Mouse (Mus musculus): Measurements from ENCODE around the gene Aebp1. TPM values are rescaled to one million over a fixed set of nuclear protein-coding genes. Genes with fewer than 3 reads are reported as not detected.

The Aebp1 gene
- polyA plus RNA-seq, 1 experiment from 2014 or later: 7.0 TPM

DNA sequence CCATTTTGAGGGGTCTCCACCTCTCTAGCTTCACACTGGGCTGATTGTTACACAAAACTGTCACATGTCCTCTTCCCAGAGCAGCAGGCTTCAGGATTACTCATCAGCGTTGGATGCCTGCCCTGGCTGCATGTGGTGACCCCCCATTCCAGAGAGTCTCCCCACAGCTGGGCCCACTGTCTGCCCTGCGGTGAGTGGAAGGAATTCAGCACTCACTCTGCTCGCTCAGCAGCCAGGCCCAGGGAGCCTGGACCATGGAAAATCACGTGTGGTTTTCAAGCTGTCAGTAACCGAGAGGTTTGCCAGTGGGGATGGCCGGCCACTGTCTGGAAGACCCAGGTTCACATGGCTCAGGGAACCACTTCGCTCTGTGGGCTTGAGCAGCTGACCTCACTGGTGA lies 5.8 kb upstream of the Aebp1 start:
- Histone ChIP-seq H3K4me2 (no peak overlapping the region), H3K9ac (no peak overlapping the region), H3K27ac (replicated peaks) (no peak overlapping the region), H3K9me3 (replicated peaks) (no peaks in the 10 kb centered on the region), H3K4me1 (replicated peaks) (no peaks in the 10 kb centered on the region), H3K27me3 (peaks cover 14% of the 10 kb centered on the region), H3K4me3 (replicated peaks) (no peak overlapping the region), H3K36me3 (replicated peaks) (no peaks in the 10 kb centered on the region)
- 47% methylated on average over 7 of the region's 7 CpGs for WGBS (ENCODE audit: insufficient replicate concordance)
- ATAC-seq (ENCODE audit: insufficient read depth): no peak

DNA sequence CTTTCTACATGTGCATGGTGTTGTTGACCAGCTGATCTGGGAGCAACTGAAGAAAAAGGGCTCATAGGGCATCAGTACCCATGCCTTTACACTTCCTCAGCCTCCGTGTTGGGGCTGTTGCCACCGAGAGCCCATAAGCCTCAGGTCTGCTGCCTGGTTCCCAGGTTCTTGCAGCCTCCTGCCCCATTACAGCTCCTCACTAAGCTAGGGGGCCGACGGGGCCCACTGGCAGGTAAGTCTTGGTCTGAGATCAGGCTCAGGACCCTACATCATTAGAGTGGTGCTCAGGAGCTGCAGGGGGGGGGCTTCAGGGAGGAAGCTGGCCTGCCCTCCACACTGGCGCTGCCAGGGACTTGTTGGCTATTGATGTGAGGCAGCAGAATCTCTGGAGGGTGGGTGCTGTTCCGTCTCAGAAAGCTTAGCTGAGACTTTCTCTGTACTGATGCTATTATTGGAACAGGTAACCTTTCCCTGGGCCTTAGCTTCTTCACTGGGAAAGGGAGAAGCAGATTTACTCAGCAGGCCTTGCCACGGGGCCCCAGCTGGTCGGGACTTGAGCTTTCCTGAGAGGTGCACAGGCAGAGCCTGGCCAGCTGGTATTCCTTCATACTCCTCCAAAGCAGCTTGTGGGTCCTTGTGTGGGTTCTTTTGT lies 5.1 kb upstream of the Aebp1 start:
- H3K4me2 ChIP-seq: no peak overlapping the region
- peaks cover 21% of the 10 kb centered on the region for H3K27me3 ChIP-seq
- WGBS (ENCODE audit: insufficient replicate concordance): 65% methylated on average over 8 of the region's 8 CpGs
- H3K27ac ChIP-seq (replicated peaks): no peak overlapping the region
- ATAC-seq (ENCODE audit: insufficient read depth): no peak
- peaks cover 6% of the 10 kb centered on the region; the same call in 1 of the 2 replicates for H3K4me1 ChIP-seq (replicated peaks)
- H3K9me3 ChIP-seq (replicated peaks): no peaks in the 10 kb centered on the region
- H3K36me3 ChIP-seq (replicated peaks): no peaks in the 10 kb centered on the region
- H3K4me3 ChIP-seq (replicated peaks): no peak overlapping the region
- no peak overlapping the region for H3K9ac ChIP-seq

DNA sequence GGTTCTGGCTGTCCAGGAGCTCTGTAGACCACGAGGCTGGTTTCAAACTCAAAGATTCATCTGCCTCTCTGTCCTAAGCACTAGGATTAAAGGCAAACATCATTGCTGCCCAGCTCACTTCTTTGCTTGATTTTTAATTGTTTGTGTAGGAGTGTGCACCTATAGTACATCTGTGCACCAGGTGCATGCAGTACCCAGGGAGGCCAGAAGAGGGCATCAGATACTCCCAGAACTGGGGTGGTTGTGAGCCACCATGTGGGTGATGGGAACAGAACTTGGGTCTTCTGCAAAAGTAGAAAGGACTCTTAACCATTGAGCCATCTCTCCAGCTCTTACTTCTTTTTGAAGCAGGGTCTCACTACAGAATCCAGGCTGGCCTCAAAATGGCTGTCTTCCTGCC lies 3.0 kb upstream of the Aebp1 start:
- no peak overlapping the region for H3K4me3 ChIP-seq (replicated peaks)
- H3K27me3 ChIP-seq: peaks cover 42% of the 10 kb centered on the region
- 66% methylated on average over 1 of the region's 1 CpGs for WGBS (ENCODE audit: insufficient replicate concordance)
- no peak overlapping the region for H3K9ac ChIP-seq
- H3K4me1 ChIP-seq (replicated peaks): peaks cover 7% of the 10 kb centered on the region; the same call in 1 of the 2 replicates
- ATAC-seq (ENCODE audit: insufficient read depth): no peak
- no peak overlapping the region for H3K27ac ChIP-seq (replicated peaks)
- H3K36me3 ChIP-seq (replicated peaks): no peaks in the 10 kb centered on the region
- H3K4me2 ChIP-seq: no peak overlapping the region
- H3K9me3 ChIP-seq (replicated peaks): no peaks in the 10 kb centered on the region

DNA sequence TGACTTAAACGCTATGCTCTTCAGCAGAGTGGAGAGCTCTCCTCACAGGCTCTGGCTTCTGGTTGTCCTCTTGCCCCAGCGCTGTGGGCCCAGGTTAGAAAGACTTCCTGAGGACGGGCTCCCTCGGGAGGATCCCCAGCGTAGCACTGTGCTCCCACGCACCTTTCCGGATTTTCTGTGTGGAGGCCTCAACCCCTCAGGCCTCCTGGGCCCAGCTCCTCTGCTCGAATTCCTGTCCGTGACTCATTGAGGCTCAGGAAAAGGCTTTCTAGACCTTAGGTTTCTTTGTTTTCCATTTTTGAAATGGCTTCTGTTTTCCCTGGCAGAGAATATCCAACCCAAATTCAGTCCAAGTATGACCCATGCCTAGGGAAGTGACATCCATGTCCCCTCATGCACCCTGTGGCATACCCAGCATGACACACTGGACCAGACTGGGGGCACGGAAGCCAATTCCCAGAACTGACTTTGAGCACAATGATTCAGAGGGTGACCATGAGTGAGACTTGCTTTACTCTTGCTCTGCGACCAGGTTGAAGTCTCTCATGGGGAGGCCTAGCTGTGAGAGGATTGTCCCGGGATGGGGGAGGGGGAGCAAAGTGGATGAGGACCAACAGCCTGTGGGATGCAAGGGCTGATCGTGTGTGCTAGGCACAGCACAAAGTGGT lies 1.7 kb upstream of the Aebp1 start:
- no peak for ATAC-seq (ENCODE audit: insufficient read depth)
- Histone ChIP-seq H3K27ac (replicated peaks) (no peak overlapping the region), H3K4me2 (no peak overlapping the region), H3K4me3 (replicated peaks) (no peak overlapping the region), H3K9me3 (replicated peaks) (no peaks in the 10 kb centered on the region), H3K4me1 (replicated peaks) (peaks cover 7% of the 10 kb centered on the region; the same call in 1 of the 2 replicates), H3K36me3 (replicated peaks) (no peaks in the 10 kb centered on the region), H3K27me3 (peaks cover 50% of the 10 kb centered on the region), H3K9ac (no peak overlapping the region)
- WGBS (ENCODE audit: insufficient replicate concordance): 62% methylated on average over 13 of the region's 13 CpGs

DNA sequence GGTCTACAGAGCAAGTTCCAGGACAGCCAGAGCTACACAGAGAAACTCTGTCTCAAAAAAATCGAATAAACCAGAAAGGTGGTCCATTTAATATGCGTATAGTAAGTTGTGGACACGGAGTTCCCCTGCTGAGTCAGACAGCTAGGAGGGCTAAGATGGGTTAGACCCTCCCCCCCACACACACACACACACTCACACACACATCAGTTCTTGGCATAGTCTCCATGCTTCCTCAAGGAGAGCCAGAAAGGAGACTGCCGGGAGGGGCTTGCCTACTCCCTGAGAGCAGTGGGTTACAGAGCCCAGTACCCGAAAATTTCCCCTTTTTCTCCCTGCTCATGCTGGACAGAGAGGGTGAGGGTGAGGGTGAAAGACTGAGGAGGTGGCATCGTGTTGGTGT lies 1.1 kb upstream of the Aebp1 start:
- no peak for ATAC-seq (ENCODE audit: insufficient read depth)
- H3K9me3 ChIP-seq (replicated peaks): no peaks in the 10 kb centered on the region
- peaks cover 7% of the 10 kb centered on the region; the same call in 1 of the 2 replicates for H3K4me1 ChIP-seq (replicated peaks)
- H3K36me3 ChIP-seq (replicated peaks): no peaks in the 10 kb centered on the region
- peaks cover 50% of the 10 kb centered on the region for H3K27me3 ChIP-seq
- H3K27ac ChIP-seq (replicated peaks): no peak overlapping the region
- no peak overlapping the region for H3K9ac ChIP-seq
- WGBS (ENCODE audit: insufficient replicate concordance): 50% methylated on average over 6 of the region's 6 CpGs
- H3K4me3 ChIP-seq (replicated peaks): no peak overlapping the region
- no peak overlapping the region for H3K4me2 ChIP-seq

DNA sequence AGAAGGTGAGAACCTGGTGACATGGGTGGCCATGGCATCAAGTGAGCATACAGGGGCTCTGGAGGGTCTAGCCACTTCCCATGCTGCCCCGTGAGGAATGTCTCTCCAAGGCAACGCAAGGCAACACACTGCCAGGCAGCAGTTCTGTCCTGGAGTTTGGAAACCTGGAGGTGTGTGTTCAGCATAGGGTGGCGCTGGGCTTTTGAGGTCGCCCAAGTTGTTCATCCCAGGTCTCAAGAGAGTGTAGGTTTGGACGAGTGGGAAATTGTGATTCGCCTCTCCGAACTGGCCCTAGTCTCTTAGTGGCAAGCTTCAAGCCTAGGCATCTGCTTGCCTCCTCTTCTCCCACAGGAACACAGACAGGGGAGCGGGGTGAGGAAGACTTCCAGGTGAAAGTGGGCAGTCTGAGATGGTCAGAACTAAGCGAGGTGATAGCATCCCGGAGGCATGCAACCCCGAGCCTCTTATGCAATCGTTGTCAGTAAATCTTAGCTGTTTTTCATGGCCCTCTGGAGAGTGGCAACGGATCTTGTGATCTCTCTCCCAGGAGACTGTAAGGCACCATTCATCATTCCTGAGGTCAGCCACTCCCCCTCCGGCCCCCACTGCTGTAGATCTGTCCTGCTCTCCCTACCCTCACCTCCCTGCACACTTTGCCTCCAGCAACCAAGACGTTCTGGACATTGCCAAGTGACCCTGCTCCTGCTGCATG lies 803 bp downstream of the Aebp1 start:
- H3K27ac ChIP-seq (replicated peaks): no peak overlapping the region
- peak overlapping the region; percentile 48 for H3K4me3 ChIP-seq (replicated peaks)
- H3K4me2 ChIP-seq: peak overlapping the region; percentile 66
- H3K9me3 ChIP-seq (replicated peaks): no peaks in the 10 kb centered on the region
- ATAC-seq (ENCODE audit: insufficient read depth): no peak
- H3K36me3 ChIP-seq (replicated peaks): no peaks in the 10 kb centered on the region
- peaks cover 7% of the 10 kb centered on the region; the same call in 1 of the 2 replicates for H3K4me1 ChIP-seq (replicated peaks)
- H3K9ac ChIP-seq: no peak overlapping the region
- peaks cover 50% of the 10 kb centered on the region for H3K27me3 ChIP-seq
- WGBS (ENCODE audit: insufficient replicate concordance): 17% methylated on average over 15 of the region's 15 CpGs

DNA sequence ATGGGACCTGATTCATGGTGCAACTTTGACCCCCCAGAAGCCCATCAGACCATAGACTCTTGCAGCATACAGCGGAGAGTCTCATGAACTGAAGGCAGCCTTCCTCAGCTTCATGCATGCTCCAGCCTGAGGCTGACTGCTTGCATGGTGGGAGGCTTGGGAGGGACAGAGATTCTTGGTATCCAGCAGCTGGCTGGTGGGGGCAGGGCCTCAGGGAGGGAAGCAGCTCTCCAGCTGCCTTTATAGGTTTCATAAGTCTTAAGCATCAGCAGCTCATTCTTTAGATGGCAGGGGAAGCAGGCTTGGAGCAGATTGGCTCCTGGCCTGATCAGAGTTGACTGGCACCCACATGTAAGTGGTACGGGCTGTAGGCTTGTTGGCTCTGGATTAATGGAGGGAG lies 5.4 kb downstream of the Aebp1 start:
- H3K27me3 ChIP-seq: peaks cover 23% of the 10 kb centered on the region
- no peaks in the 10 kb centered on the region for H3K4me1 ChIP-seq (replicated peaks)
- no peak overlapping the region for H3K4me3 ChIP-seq (replicated peaks)
- no peaks in the 10 kb centered on the region for H3K9me3 ChIP-seq (replicated peaks)
- ATAC-seq (ENCODE audit: insufficient read depth): no peak
- no peak overlapping the region for H3K4me2 ChIP-seq
- H3K9ac ChIP-seq: no peak overlapping the region
- H3K36me3 ChIP-seq (replicated peaks): peaks cover 19% of the 10 kb centered on the region
- WGBS (ENCODE audit: insufficient replicate concordance): 80% methylated on average over 2 of the region's 2 CpGs
- H3K27ac ChIP-seq (replicated peaks): no peak overlapping the region

DNA sequence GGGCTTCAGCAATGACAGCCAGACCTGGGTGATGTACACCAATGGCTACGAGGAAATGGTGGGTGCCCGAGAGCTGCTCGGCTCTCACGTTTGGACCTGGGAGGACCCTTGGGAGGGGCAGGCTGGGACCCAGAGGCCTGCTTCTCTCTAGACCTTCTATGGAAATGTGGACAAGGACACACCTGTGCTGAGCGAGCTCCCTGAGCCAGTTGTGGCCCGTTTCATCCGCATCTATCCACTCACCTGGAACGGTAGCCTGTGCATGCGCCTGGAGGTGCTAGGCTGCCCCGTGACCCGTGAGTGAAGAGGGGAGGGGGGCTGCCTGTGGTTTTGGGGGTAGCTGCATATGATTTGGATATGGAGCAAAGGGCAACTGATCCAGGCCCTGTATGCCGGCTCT lies 6.6 kb downstream of the Aebp1 start:
- Histone ChIP-seq H3K27me3 (peaks cover 12% of the 10 kb centered on the region), H3K27ac (replicated peaks) (no peak overlapping the region), H3K4me1 (replicated peaks) (no peaks in the 10 kb centered on the region), H3K4me3 (replicated peaks) (no peak overlapping the region), H3K9ac (no peak overlapping the region), H3K9me3 (replicated peaks) (no peaks in the 10 kb centered on the region), H3K4me2 (no peak overlapping the region), H3K36me3 (replicated peaks) (peaks cover 30% of the 10 kb centered on the region)
- ATAC-seq (ENCODE audit: insufficient read depth): no peak
- 86% methylated on average over 12 of the region's 12 CpGs for WGBS (ENCODE audit: insufficient replicate concordance)

DNA sequence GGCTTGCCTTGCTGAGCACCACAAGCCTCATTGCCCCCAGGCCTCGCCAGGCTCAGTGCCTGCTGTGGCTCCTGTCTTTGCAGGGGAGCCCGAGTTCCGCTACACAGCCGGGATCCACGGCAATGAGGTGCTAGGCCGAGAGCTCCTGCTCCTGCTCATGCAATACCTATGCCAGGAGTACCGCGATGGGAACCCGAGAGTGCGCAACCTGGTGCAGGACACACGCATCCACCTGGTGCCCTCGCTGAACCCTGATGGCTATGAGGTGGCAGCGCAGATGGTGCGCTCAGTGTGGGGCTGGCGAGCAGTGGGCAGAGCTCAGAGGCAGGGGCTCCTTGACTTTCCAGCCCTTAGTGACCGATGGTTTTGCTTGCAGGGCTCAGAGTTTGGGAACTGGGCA lies 7.6 kb downstream of the Aebp1 start:
- Histone ChIP-seq H3K4me1 (replicated peaks) (no peaks in the 10 kb centered on the region), H3K36me3 (replicated peaks) (peaks cover 40% of the 10 kb centered on the region), H3K27ac (replicated peaks) (no peak overlapping the region), H3K27me3 (peaks cover 2% of the 10 kb centered on the region), H3K9me3 (replicated peaks) (no peaks in the 10 kb centered on the region), H3K9ac (no peak overlapping the region), H3K4me3 (replicated peaks) (no peak overlapping the region), H3K4me2 (no peak overlapping the region)
- WGBS (ENCODE audit: insufficient replicate concordance): 83% methylated on average over 16 of the region's 16 CpGs
- no peak for ATAC-seq (ENCODE audit: insufficient read depth)

DNA sequence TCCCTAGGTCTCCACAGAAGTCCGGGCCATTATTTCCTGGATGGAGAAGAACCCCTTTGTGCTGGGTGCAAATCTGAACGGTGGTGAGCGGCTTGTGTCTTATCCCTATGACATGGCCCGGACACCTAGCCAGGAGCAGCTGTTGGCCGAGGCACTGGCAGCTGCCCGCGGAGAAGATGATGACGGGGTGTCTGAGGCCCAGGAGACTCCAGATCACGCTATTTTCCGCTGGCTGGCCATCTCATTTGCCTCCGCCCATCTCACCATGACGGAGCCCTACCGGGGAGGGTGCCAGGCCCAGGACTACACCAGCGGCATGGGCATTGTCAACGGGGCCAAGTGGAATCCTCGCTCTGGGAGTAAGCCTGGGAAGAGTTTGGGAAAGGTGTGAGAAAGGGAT lies 8.3 kb downstream of the Aebp1 start:
- Histone ChIP-seq H3K9ac (no peak overlapping the region), H3K27ac (replicated peaks) (no peak overlapping the region), H3K4me2 (no peak overlapping the region), H3K4me1 (replicated peaks) (no peaks in the 10 kb centered on the region), H3K27me3 (no peaks in the 10 kb centered on the region), H3K9me3 (replicated peaks) (no peaks in the 10 kb centered on the region), H3K4me3 (replicated peaks) (no peak overlapping the region), H3K36me3 (replicated peaks) (peaks cover 47% of the 10 kb centered on the region)
- WGBS (ENCODE audit: insufficient replicate concordance): 81% methylated on average over 16 of the region's 16 CpGs
- no peak for ATAC-seq (ENCODE audit: insufficient read depth)

DNA sequence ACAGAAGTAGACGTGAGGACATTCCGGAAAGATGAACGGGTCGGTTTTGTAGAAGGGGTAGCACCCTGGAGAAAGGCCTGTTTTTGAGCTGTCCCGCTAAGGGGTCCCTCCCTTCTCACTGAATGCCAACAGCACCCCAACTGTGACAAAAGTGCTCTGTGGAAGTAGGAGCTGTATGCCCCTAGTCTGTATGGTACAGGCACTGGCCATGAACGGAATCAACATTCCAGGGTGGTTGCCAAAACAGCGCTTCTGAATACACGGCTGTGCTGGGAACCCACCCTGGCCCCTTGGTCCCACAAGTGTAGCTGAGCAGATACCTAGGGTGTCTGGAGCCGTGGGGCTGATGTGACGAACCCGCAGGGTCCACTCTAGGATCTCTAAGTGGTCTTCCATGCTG lies 11.0 kb downstream of the Aebp1 start:
- Histone ChIP-seq H3K9ac (no peak overlapping the region), H3K4me2 (no peak overlapping the region), H3K36me3 (replicated peaks) (peaks cover 64% of the 10 kb centered on the region), H3K4me1 (replicated peaks) (peaks cover 23% of the 10 kb centered on the region), H3K4me3 (replicated peaks) (no peak overlapping the region), H3K27ac (replicated peaks) (no peak overlapping the region), H3K9me3 (replicated peaks) (no peaks in the 10 kb centered on the region), H3K27me3 (no peaks in the 10 kb centered on the region)
- ATAC-seq (ENCODE audit: insufficient read depth): no peak
- WGBS (ENCODE audit: insufficient replicate concordance): 83% methylated on average over 11 of the region's 11 CpGs

All from liver, embryonic 15.5 days (tissue).